Mouse (Mus musculus) megakaryocyte, embryonic 14.5 days (primary cell): Measurements from ENCODE around the gene Cdc42ep4.

Experiments
- FLI1 ChIP-seq: IDR thresholded peaks from 2 replicates; pipeline ENCODE4 v1.6.1; 2012; ENCODE audit warnings: low read length, inconsistent platforms, mixed read lengths
- GATA1 ChIP-seq: IDR thresholded peaks from 3 replicates; pipeline ENCODE4 v1.6.1; 2012; ENCODE audit warnings: mixed read lengths, low read length, inconsistent platforms, borderline replicate concordance

- no peak for TF ChIP-seq GATA1
- no peak for TF ChIP-seq FLI1
Observed at GRCm38 (mm10) chr11:113774773-113775172, 23.1 kb upstream of the Cdc42ep4 start.
